Mouse (Mus musculus): ENCODE results near the gene Astn2. TPM values are rescaled to one million over a fixed set of nuclear protein-coding genes. Genes with fewer than 3 reads are reported as not detected.

Gene Astn2
- polyA plus RNA-seq, 1 experiment from 2014 or later, result 0.74 TPM

DNA sequence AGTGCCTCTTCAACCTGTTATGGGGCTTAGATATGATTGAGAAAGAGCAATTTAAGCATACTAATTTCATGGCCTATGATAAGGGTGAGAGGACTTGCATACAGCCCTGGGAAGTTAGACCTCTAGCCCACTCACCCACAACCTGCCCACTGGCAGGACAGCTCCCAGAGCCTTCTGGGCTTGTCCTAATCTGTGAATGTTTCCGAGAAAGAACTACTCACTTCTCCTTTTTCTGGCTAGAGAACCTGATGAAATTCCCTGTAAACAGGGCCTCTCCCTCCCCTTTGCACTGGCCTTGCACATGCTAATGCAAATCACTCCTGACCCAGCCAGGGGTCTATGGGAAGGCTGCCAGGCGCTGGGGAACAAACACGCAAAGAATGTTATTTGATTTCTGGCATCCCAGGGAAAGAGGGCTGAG is 983.9 kb downstream of the Astn2 start:
- no peaks in the 10 kb centered on the region for H3K27me3 ChIP-seq (ENCODE audit: control insufficient read depth, insufficient read depth, low read length)
- no peaks in the 10 kb centered on the region for H3K4me1 ChIP-seq (ENCODE audit: control insufficient read depth, insufficient read depth, low read length)
- no peaks in the 10 kb centered on the region for H3K36me3 ChIP-seq (replicated peaks; ENCODE audit: control insufficient read depth, insufficient read depth, low read depth, low read length)
- peak; percentile 18; the same call in 1 of the 2 replicates for ATAC-seq (replicated peaks; ENCODE audit: insufficient number of reproducible peaks, low FRiP score, low TSS enrichment, low read depth)
- peak; percentile 53 for DNase-seq (ENCODE audit: low spot score)
- H3K27ac ChIP-seq (replicated peaks; ENCODE audit: low read depth, low read length), result 0 out of 2 replicates have a peak overlapping the region, but pooled peaks have one; percentile 20
- 18% methylated on average over 3 of the region's 3 CpGs for WGBS
- no peak overlapping the region for H3K9ac ChIP-seq (replicated peaks; ENCODE audit: low read length)
- H3K4me3 ChIP-seq (ENCODE audit: low read depth, low read length), result no peak overlapping the region
- no peak overlapping the region for H3K4me2 ChIP-seq (ENCODE audit: low read depth, low read length)
- no peaks in the 10 kb centered on the region for H3K9me3 ChIP-seq (replicated peaks; ENCODE audit: control insufficient read depth, low read length)

DNA sequence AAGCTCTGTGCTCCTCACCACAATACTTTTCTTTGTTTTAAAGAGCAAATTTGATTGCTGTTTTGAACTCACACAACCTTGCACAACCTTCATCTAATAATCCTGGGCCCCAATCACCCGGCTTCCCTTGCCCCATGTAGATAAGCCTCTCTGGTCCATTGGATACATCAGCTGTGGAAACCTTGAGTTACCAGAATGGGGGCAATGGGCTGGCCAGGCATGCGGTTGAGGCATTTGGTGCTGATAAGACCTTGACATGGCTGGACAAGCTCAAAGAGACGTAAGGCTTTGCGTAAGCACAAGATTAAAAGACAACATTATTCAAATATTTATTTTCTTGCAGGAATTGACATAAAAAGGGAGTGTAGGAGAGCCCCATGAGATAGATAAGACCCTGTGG is 988.9 kb downstream of the Astn2 start:
- Histone ChIP-seq H3K27me3 (ENCODE audit: control insufficient read depth, insufficient read depth, low read length) (no peaks in the 10 kb centered on the region), H3K27ac (replicated peaks; ENCODE audit: low read depth, low read length) (no peak overlapping the region), H3K36me3 (replicated peaks; ENCODE audit: control insufficient read depth, insufficient read depth, low read depth, low read length) (no peaks in the 10 kb centered on the region), H3K4me1 (ENCODE audit: control insufficient read depth, insufficient read depth, low read length) (no peaks in the 10 kb centered on the region), H3K4me3 (ENCODE audit: low read depth, low read length) (no peak overlapping the region), H3K9me3 (replicated peaks; ENCODE audit: control insufficient read depth, low read length) (no peaks in the 10 kb centered on the region), H3K9ac (replicated peaks; ENCODE audit: low read length) (no peak overlapping the region), H3K4me2 (ENCODE audit: low read depth, low read length) (no peak overlapping the region)
- ATAC-seq (replicated peaks; ENCODE audit: insufficient number of reproducible peaks, low FRiP score, low TSS enrichment, low read depth) (no peak), DNase-seq (ENCODE audit: low spot score) (no peak)
- WGBS, result 83% methylated on average over 4 of the region's 4 CpGs

DNA sequence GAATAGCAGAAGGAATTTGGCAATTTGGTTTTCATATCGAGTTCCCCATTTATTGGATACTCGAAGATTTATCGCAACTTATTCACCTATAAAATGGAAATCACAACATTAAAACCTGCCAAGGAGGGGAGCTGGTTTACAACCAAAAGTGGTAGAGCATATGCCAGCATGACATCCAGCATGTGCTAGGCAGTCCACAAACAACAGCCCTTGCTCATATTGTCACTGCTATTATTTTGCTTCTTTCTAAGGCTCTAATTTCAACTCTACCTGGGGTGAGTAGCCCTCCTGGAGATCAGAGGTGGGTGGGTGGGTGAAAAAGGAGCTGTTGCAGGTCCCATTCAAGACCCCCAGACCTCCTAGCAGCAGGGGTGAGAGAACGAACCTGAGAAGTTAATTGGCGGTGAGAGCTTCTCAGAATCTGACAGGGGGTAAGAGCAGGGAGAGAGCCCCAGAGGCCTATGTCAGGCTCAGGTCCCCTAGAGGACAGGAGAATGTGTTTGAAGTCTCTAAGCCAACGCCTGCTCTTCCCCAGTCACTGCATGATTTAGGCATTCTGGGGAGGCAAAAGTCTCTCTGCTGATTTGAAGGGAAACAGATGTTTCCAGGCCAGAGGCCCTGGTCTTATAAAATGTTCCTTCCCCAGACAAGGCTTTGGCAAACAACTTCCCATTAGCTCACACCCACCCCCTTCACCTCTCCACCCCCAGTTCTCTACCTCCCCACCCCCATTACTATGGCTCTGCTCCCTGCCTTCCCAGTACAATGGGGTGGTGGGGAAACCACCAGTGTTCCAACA is 1001.4 kb downstream of the Astn2 start:
- Histone ChIP-seq H3K4me1 (ENCODE audit: control insufficient read depth, insufficient read depth, low read length) (no peaks in the 10 kb centered on the region), H3K9ac (replicated peaks; ENCODE audit: low read length) (no peak overlapping the region), H3K9me3 (replicated peaks; ENCODE audit: control insufficient read depth, low read length) (no peaks in the 10 kb centered on the region), H3K4me2 (ENCODE audit: low read depth, low read length) (no peak overlapping the region), H3K4me3 (ENCODE audit: low read depth, low read length) (no peak overlapping the region), H3K36me3 (replicated peaks; ENCODE audit: control insufficient read depth, insufficient read depth, low read depth, low read length) (no peaks in the 10 kb centered on the region), H3K27me3 (ENCODE audit: control insufficient read depth, insufficient read depth, low read length) (no peaks in the 10 kb centered on the region), H3K27ac (replicated peaks; ENCODE audit: low read depth, low read length) (no peak overlapping the region)
- peak; percentile 84; the same call in 1 of the 2 replicates for ATAC-seq (replicated peaks; ENCODE audit: insufficient number of reproducible peaks, low FRiP score, low TSS enrichment, low read depth)
- WGBS, result 50% methylated on average over 6 of the region's 6 CpGs
- peak; percentile 71 for DNase-seq (ENCODE audit: low spot score)

DNA sequence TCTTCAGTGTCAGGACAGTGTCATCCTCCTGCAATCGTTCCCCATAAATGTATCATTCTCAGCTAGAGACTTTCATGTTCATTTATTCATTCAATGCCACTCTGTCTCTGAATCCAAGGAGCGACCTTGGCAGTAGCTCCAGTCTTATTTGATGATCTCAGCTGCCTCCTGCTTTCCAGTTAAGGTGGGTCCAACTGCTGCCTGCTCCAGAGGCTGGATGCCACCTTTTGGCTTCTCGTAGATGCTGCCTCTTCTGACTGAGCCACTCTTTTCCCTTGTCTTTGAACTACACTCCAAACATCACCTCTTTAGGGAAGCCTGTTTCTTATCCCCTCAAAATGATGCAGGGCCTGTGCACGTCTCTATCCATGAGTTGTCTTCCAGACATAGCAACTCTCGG is 1002.1 kb downstream of the Astn2 start:
- WGBS, result 76% methylated on average over 5 of the region's 5 CpGs
- no peak for DNase-seq (ENCODE audit: low spot score)
- H3K27me3 ChIP-seq (ENCODE audit: control insufficient read depth, insufficient read depth, low read length), result no peaks in the 10 kb centered on the region

DNA sequence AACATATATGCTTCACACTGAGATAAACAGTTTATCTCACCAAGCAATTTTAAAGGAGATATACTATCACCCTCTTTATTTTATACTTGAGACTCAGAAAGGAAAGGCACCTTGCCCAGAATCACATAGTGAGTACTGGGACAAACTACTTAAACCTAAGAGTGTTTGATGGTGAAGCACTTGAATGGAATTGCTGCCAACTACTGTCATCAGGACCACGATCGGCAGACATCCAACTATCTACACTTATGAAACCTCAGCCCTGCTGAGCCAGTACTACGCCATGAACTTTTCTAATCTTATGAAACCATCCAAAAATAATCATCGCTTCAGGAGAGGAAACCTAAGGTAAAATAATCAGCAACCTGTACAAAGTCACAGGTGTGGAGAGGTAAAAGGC is 1005.0 kb downstream of the Astn2 start:
- H3K4me3 ChIP-seq (ENCODE audit: low read depth, low read length), result no peak overlapping the region
- no peaks in the 10 kb centered on the region for H3K27me3 ChIP-seq (ENCODE audit: control insufficient read depth, insufficient read depth, low read length)
- DNase-seq (ENCODE audit: low spot score) (no peak), ATAC-seq (replicated peaks; ENCODE audit: insufficient number of reproducible peaks, low FRiP score, low TSS enrichment, low read depth) (no peak)
- H3K9me3 ChIP-seq (replicated peaks; ENCODE audit: control insufficient read depth, low read length), result no peaks in the 10 kb centered on the region
- H3K27ac ChIP-seq (replicated peaks; ENCODE audit: low read depth, low read length), result no peak overlapping the region
- no peaks in the 10 kb centered on the region for H3K4me1 ChIP-seq (ENCODE audit: control insufficient read depth, insufficient read depth, low read length)
- H3K36me3 ChIP-seq (replicated peaks; ENCODE audit: control insufficient read depth, insufficient read depth, low read depth, low read length), result no peaks in the 10 kb centered on the region
- H3K9ac ChIP-seq (replicated peaks; ENCODE audit: low read length), result no peak overlapping the region
- 95% methylated on average over 4 of the region's 4 CpGs for WGBS
- no peak overlapping the region for H3K4me2 ChIP-seq (ENCODE audit: low read depth, low read length)

More for the DNA sequence above, 1002.1 kb downstream of the Astn2 start:
- Histone ChIP-seq H3K4me3 (ENCODE audit: low read depth, low read length) (no peak overlapping the region), H3K27ac (replicated peaks; ENCODE audit: low read depth, low read length) (no peak overlapping the region), H3K9me3 (replicated peaks; ENCODE audit: control insufficient read depth, low read length) (no peaks in the 10 kb centered on the region), H3K4me2 (ENCODE audit: low read depth, low read length) (no peak overlapping the region), H3K4me1 (ENCODE audit: control insufficient read depth, insufficient read depth, low read length) (no peaks in the 10 kb centered on the region), H3K36me3 (replicated peaks; ENCODE audit: control insufficient read depth, insufficient read depth, low read depth, low read length) (no peaks in the 10 kb centered on the region), H3K9ac (replicated peaks; ENCODE audit: low read length) (no peak overlapping the region)
- no peak for ATAC-seq (replicated peaks; ENCODE audit: insufficient number of reproducible peaks, low FRiP score, low TSS enrichment, low read depth)

DNA sequence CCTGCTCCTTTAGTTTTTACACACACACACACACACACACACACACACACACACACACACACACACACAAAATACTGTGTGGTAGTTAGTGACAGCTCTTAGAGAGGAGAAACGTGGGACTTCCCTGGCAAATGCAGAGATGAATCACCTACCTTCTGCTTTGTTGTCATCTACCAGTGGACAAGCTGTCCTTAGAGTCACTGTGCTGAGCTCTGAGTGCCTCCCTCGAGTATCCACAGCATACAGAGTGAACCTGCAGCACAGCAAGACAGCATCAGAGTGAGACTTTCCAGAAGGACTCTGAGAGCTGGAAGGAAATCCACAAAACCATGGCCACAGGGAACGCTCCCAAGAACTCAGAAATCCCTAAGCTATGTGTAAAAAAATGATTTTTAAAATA is 1007.6 kb downstream of the Astn2 start:
- no peak for ATAC-seq (replicated peaks; ENCODE audit: insufficient number of reproducible peaks, low FRiP score, low TSS enrichment, low read depth)
- no peak for DNase-seq (ENCODE audit: low spot score)
- H3K36me3 ChIP-seq (replicated peaks; ENCODE audit: control insufficient read depth, insufficient read depth, low read depth, low read length), result no peaks in the 10 kb centered on the region
- H3K27ac ChIP-seq (replicated peaks; ENCODE audit: low read depth, low read length), result no peak overlapping the region
- WGBS, result 68% methylated on average over 3 of the region's 3 CpGs
- no peak overlapping the region for H3K9ac ChIP-seq (replicated peaks; ENCODE audit: low read length)
- H3K4me1 ChIP-seq (ENCODE audit: control insufficient read depth, insufficient read depth, low read length), result no peaks in the 10 kb centered on the region
- no peaks in the 10 kb centered on the region for H3K9me3 ChIP-seq (replicated peaks; ENCODE audit: control insufficient read depth, low read length)
- H3K27me3 ChIP-seq (ENCODE audit: control insufficient read depth, insufficient read depth, low read length), result no peaks in the 10 kb centered on the region
- no peak overlapping the region for H3K4me2 ChIP-seq (ENCODE audit: low read depth, low read length)
- H3K4me3 ChIP-seq (ENCODE audit: low read depth, low read length), result no peak overlapping the region

DNA sequence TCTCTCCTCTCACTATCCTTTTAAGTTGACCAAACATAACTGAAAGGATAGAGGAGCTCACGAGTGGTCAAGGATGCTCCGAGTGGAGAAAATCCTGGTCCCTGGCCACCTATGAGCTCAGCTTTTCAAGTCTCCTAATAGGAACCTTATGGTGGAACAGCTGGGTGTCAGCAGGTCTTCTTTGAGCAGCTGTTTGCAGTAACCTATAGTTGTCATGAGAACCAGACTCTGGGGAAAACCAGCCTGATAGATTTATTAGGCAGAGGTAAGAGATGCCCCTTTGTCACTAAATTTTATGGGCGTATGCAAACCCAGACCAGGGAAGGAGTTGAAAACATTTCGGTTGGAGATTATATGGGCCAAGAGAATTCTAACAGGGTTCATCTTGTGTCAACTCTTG is 1013.4 kb downstream of the Astn2 start:
- H3K9me3 ChIP-seq (replicated peaks; ENCODE audit: control insufficient read depth, low read length), result no peaks in the 10 kb centered on the region
- H3K9ac ChIP-seq (replicated peaks; ENCODE audit: low read length), result no peak overlapping the region
- ATAC-seq (replicated peaks; ENCODE audit: insufficient number of reproducible peaks, low FRiP score, low TSS enrichment, low read depth), result no peak
- H3K36me3 ChIP-seq (replicated peaks; ENCODE audit: control insufficient read depth, insufficient read depth, low read depth, low read length), result no peaks in the 10 kb centered on the region
- DNase-seq (ENCODE audit: low spot score), result peak; percentile 31
- H3K4me3 ChIP-seq (ENCODE audit: low read depth, low read length), result no peak overlapping the region
- H3K4me2 ChIP-seq (ENCODE audit: low read depth, low read length), result no peak overlapping the region
- 63% methylated on average over 4 of the region's 4 CpGs for WGBS
- no peaks in the 10 kb centered on the region for H3K4me1 ChIP-seq (ENCODE audit: control insufficient read depth, insufficient read depth, low read length)
- no peaks in the 10 kb centered on the region for H3K27me3 ChIP-seq (ENCODE audit: control insufficient read depth, insufficient read depth, low read length)
- H3K27ac ChIP-seq (replicated peaks; ENCODE audit: low read depth, low read length), result no peak overlapping the region

DNA sequence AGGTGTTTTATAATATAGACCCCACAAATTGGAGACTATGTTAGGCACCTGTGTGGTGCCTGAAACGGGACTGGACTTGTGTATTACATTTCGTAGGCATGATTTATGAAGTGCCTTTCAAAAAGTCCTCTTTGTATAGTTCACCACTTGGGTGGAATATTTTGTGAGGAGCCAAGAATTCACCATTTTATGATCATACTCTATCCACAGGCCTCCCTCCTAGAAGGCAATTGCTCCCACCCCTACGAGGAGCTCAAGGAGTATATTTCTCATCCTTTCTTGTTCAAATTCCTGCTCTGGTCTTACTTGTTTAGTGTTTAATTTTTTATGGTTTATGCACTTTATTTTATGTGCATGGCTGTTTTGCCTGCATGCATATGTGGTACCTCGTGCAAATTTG is 1021.3 kb downstream of the Astn2 start:
- no peaks in the 10 kb centered on the region for H3K27me3 ChIP-seq (ENCODE audit: control insufficient read depth, insufficient read depth, low read length)
- no peak for DNase-seq (ENCODE audit: low spot score)
- 87% methylated on average over 4 of the region's 4 CpGs for WGBS

More for the DNA sequence above, 1021.3 kb downstream of the Astn2 start:
- Histone ChIP-seq H3K36me3 (replicated peaks; ENCODE audit: control insufficient read depth, insufficient read depth, low read depth, low read length) (no peaks in the 10 kb centered on the region), H3K4me2 (ENCODE audit: low read depth, low read length) (no peak overlapping the region), H3K4me3 (ENCODE audit: low read depth, low read length) (no peak overlapping the region), H3K4me1 (ENCODE audit: control insufficient read depth, insufficient read depth, low read length) (no peaks in the 10 kb centered on the region), H3K9ac (replicated peaks; ENCODE audit: low read length) (no peak overlapping the region), H3K27ac (replicated peaks; ENCODE audit: low read depth, low read length) (no peak overlapping the region), H3K9me3 (replicated peaks; ENCODE audit: control insufficient read depth, low read length) (no peaks in the 10 kb centered on the region)
- ATAC-seq (replicated peaks; ENCODE audit: insufficient number of reproducible peaks, low FRiP score, low TSS enrichment, low read depth), result no peak
